Mouse (Mus musculus) kidney, postnatal 25 days (tissue): ENCODE measurements at regions not wholly inside any gene's neighbourhood (a gene's known extent, or its start where the extent isn't known, plus 50 kb on each side); places are given as distances from the start of the nearest gene placed in this dataset.

Experiments
- DNase-seq, 2 experiments: peaks; one replicate each; pipeline ENCODE4 v3.0.0; 2021; ENCODE audit warnings: mixed read lengths in 2 of 2

GRCm38 (mm10) chr6:53134410-53134809 is 66.0 kb upstream of the Jazf1 start:
- no peak for DNase-seq

- DNase-seq: no peak
Measured at GRCm38 (mm10) chr6:53130717-53131330, 62.4 kb upstream of the Jazf1 start.

GRCm38 (mm10) chr6:53126776-53127175 is 58.3 kb upstream of the Jazf1 start:
- no peak for DNase-seq

- DNase-seq: no peak
Measured at GRCm38 (mm10) chr6:53124800-53125450, 56.5 kb upstream of the Jazf1 start.

GRCm38 (mm10) chr6:53120385-53120784 is 52.0 kb upstream of the Jazf1 start:
- no peak for DNase-seq
